Mouse (Mus musculus): ENCODE results near the gene Psmg4. TPM values are rescaled to one million over a fixed set of nuclear protein-coding genes. Genes with fewer than 3 reads are reported as not detected.

Gene Psmg4
- polyA plus RNA-seq, 1 experiment from 2014 or later, result 106 TPM

DNA sequence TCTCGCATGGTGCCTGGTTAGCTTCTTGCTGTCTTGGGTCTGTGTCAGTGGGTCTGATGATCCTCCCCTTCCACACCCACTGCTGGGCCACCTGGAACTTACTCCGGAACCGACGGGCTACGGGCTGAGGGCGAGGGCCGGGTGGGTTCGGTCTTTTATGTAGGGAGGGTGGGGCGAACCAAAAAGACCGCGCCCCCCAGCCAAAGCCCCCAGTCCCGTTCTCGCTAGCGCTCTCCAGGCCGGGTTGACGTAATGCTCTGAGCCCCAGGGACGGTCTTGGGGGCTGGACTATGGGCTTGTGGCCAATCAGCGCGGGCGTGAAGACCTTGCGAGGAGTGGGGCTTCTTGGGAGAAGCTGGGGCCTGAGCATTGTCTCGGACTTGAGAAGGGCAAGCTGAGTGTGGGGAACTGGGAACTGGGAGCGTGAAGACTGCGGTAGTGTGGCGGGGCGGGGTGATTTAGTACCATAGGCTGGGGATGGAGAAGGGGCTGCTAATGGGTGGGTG is 32.5 kb upstream of the Psmg4 start, which contains the start of gene Tubb2b:
Tubb2b (minus strand) TSS at position 241 of the 506 bp plus-strand sequence.
- Histone ChIP-seq H3K27me3 (peaks cover 13% of the 10 kb centered on the region), H3K4me1 (replicated peaks) (peaks cover 47% of the 10 kb centered on the region), H3K36me3 (peaks cover 9% of the 10 kb centered on the region; the same call in 1 of the 2 replicates), H3K9ac (replicated peaks) (peak within 1 kb of the TSS; percentile 61), H3K9me3 (no peaks in the 10 kb centered on the region), H3K4me3 (replicated peaks) (peak within 1 kb of the TSS; percentile 64), H3K4me2 (peak within 1 kb of the TSS; percentile 78), H3K27ac (peak within 1 kb of the TSS; percentile 84)
- WGBS, result under 1% methylated on average over 26 of the region's 26 CpGs
- peak; percentile 90 for ATAC-seq (ENCODE audit: insufficient number of reproducible peaks, insufficient read depth, low FRiP score, low TSS enrichment, low read depth)

DNA sequence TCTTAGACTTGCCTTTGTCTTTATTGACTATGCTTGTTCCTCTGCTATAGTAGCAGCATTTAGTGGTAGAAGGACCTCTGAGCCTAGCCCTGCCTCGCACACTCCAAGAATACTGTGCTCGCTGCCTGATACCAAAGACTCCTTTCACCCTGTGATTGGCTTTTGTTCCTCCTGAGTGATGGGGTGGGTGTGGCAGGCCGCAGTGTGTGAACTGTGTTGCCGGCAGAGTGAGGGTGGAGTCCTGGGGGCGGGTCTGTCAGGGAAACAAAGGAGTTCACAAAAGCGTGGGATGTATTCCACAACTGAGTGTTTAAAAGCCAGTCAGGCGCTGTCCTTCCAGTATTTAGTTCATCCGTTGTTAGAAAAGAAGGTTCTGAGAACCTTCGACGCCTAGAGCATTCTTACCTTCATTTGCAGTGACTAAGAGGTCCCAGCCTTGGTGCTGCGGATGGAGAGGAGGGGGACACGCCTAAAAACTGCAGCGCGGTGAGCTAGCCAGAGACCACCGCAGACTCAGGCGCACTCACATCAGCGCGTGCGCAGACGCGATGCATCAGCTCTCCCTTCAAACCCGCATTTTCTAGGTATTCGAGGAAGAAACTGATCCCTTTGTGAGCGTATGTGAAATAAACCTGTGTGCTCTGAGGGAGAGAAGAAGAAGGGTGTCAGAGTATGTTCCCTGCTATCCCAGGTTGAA is 31.6 kb upstream of the Psmg4 start:
- H3K9me3 ChIP-seq, result no peaks in the 10 kb centered on the region
- H3K27ac ChIP-seq, result peak overlapping the region; percentile 84
- H3K27me3 ChIP-seq, result peaks cover 13% of the 10 kb centered on the region
- under 1% methylated on average over 24 of the region's 24 CpGs for WGBS
- peak overlapping the region; percentile 61 for H3K9ac ChIP-seq (replicated peaks)
- peaks cover 47% of the 10 kb centered on the region for H3K4me1 ChIP-seq (replicated peaks)
- peak; percentile 43; the same call in 1 of the 2 replicates for ATAC-seq (ENCODE audit: insufficient number of reproducible peaks, insufficient read depth, low FRiP score, low TSS enrichment, low read depth)
- H3K4me2 ChIP-seq, result peak overlapping the region; percentile 78
- H3K36me3 ChIP-seq, result peaks cover 4% of the 10 kb centered on the region; the same call in 1 of the 2 replicates
- H3K4me3 ChIP-seq (replicated peaks), result peak overlapping the region; percentile 64

GRCm38 (mm10) chr13:34131708-34132060 is 31.1 kb upstream of the Psmg4 start:
- peaks cover 44% of the 10 kb centered on the region for H3K4me1 ChIP-seq (replicated peaks)

DNA sequence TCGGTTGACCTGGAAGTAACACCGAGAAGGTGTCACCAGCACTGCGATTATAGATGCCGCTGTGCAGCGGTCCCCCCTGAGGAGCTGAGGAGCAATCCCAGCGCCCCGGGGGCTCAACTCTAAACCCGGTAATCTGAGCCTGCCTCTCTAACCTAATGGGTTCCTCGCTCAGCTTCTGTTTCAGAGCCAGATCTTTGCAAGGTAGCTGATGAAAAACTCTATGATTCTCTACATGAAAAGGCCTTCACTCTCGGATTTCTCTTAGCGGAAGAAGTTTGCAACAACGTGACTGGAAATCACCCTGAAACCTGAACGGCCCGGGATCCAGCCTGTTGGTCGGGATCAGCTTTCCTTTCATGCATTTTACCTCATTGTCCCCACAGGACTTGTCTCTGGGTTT is 30.5 kb upstream of the Psmg4 start:
- no peak for ATAC-seq (ENCODE audit: insufficient number of reproducible peaks, insufficient read depth, low FRiP score, low TSS enrichment, low read depth)
- Histone ChIP-seq H3K27ac (peak overlapping the region; percentile 84), H3K9me3 (no peaks in the 10 kb centered on the region), H3K9ac (replicated peaks) (peak overlapping the region; percentile 42; the same call in 1 of the 2 replicates), H3K4me3 (replicated peaks) (peak overlapping the region; percentile 64), H3K4me1 (replicated peaks) (peaks cover 44% of the 10 kb centered on the region), H3K4me2 (peak overlapping the region; percentile 78), H3K27me3 (peaks cover 13% of the 10 kb centered on the region), H3K36me3 (no peaks in the 10 kb centered on the region)
- under 1% methylated on average over 15 of the region's 15 CpGs for WGBS

More at GRCm38 (mm10) chr13:34131708-34132060, 31.1 kb upstream of the Psmg4 start:
- peak overlapping the region; percentile 84 for H3K27ac ChIP-seq
- peaks cover 13% of the 10 kb centered on the region for H3K27me3 ChIP-seq
- no peaks in the 10 kb centered on the region for H3K9me3 ChIP-seq
- peak overlapping the region; percentile 78 for H3K4me2 ChIP-seq
- WGBS, result under 1% methylated on average over 10 of the region's 10 CpGs
- peak; percentile 16; the same call in 1 of the 2 replicates for ATAC-seq (ENCODE audit: insufficient number of reproducible peaks, insufficient read depth, low FRiP score, low TSS enrichment, low read depth)
- H3K9ac ChIP-seq (replicated peaks), result peak overlapping the region; percentile 61
- H3K36me3 ChIP-seq, result peaks cover under 1% of the 10 kb centered on the region; the same call in 1 of the 2 replicates
- H3K4me3 ChIP-seq (replicated peaks), result peak overlapping the region; percentile 64

GRCm38 (mm10) chr13:34132875-34133274 is 29.9 kb upstream of the Psmg4 start:
- Histone ChIP-seq H3K4me1 (replicated peaks) (peaks cover 44% of the 10 kb centered on the region), H3K27ac (peak overlapping the region; percentile 84; the same call in 1 of the 2 replicates), H3K36me3 (no peaks in the 10 kb centered on the region), H3K4me2 (peak overlapping the region; percentile 78), H3K9me3 (no peaks in the 10 kb centered on the region), H3K9ac (replicated peaks) (peak overlapping the region; percentile 42; the same call in 1 of the 2 replicates), H3K4me3 (replicated peaks) (peak overlapping the region; percentile 64; the same call in 1 of the 2 replicates), H3K27me3 (peaks cover 13% of the 10 kb centered on the region)
- 11% methylated on average over 6 of the region's 6 CpGs for WGBS
- no peak for ATAC-seq (ENCODE audit: insufficient number of reproducible peaks, insufficient read depth, low FRiP score, low TSS enrichment, low read depth)

DNA sequence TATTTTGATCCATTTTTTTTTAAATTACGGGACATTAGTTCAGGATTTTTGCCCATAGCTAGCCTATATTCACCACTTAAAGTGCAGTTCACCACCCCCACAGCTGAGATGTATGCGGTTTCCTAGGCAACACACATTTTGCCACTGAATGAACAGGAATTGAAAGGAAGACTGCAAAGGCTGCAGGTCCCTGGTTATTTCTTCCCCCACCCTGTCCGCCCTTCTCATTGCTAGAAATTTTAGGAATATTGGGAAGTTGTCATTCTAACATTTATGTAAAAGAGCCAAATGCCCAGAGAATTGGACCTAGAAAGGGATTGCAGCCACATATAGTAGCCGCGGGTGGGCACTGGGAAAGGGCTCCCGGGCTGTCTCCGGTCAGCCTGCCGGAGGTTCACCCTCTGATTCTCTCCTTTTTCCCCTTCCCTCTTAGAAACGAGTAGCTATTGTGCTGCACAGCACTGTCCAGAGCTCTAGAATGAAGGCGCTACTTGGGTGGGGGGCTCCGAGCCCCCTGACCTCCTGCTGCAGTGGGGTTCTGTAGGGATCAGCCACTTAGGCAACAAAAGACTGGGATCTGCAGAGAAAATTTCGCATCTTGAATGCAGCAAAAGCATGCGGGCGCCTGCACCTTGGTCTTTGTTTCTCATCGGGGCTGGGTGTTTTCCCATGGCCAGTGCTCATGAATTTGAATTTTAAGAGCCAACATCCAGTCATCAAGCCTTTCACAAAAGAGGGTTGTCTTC is 29.3 kb upstream of the Psmg4 start:
- Histone ChIP-seq H3K27ac (no peak overlapping the region), H3K9me3 (no peaks in the 10 kb centered on the region), H3K4me1 (replicated peaks) (peaks cover 43% of the 10 kb centered on the region), H3K4me2 (peak overlapping the region; percentile 78), H3K4me3 (replicated peaks) (peak overlapping the region; percentile 24), H3K27me3 (peaks cover 13% of the 10 kb centered on the region), H3K9ac (replicated peaks) (peak overlapping the region; percentile 13), H3K36me3 (no peaks in the 10 kb centered on the region)
- WGBS, result 8% methylated on average over 15 of the region's 15 CpGs
- ATAC-seq (ENCODE audit: insufficient number of reproducible peaks, insufficient read depth, low FRiP score, low TSS enrichment, low read depth), result no peak

GRCm38 (mm10) chr13:34134276-34134675 is 28.5 kb upstream of the Psmg4 start:
- H3K4me1 ChIP-seq (replicated peaks), result peaks cover 36% of the 10 kb centered on the region
- 66% methylated on average over 7 of the region's 7 CpGs for WGBS
- no peak overlapping the region for H3K27ac ChIP-seq
- no peak overlapping the region for H3K4me2 ChIP-seq
- no peak overlapping the region for H3K9ac ChIP-seq (replicated peaks)
- no peak for ATAC-seq (ENCODE audit: insufficient number of reproducible peaks, insufficient read depth, low FRiP score, low TSS enrichment, low read depth)
- no peaks in the 10 kb centered on the region for H3K36me3 ChIP-seq
- peaks cover 13% of the 10 kb centered on the region for H3K27me3 ChIP-seq
- no peaks in the 10 kb centered on the region for H3K9me3 ChIP-seq
- no peak overlapping the region for H3K4me3 ChIP-seq (replicated peaks)

DNA sequence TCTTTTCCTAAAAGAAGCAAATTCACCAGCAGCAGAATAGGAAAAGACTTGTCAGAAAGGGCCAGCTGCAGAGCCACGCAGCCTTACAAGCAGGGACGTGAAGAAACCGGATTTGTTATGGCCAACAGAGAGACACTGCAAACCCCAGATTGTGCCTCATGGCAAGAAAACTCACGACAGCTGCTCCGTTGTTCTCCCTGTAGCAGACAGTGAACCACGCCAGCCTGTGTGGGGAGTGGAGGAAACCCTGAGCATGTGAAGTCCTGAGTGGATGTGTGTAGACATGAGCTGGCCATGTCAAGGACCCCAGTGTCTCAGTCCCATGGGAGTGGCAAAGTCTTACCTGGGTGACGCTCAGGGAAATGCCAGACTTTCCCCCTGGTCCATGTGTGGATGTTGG is 26.2 kb upstream of the Psmg4 start:
- 64% methylated on average over 7 of the region's 7 CpGs for WGBS
- peaks cover 23% of the 10 kb centered on the region for H3K4me1 ChIP-seq (replicated peaks)
- no peak overlapping the region for H3K9ac ChIP-seq (replicated peaks)
- H3K27ac ChIP-seq, result no peak overlapping the region
- no peaks in the 10 kb centered on the region for H3K36me3 ChIP-seq
- peaks cover 13% of the 10 kb centered on the region for H3K27me3 ChIP-seq
- H3K4me2 ChIP-seq, result no peak overlapping the region
- no peak overlapping the region for H3K4me3 ChIP-seq (replicated peaks)
- no peaks in the 10 kb centered on the region for H3K9me3 ChIP-seq
- ATAC-seq (ENCODE audit: insufficient number of reproducible peaks, insufficient read depth, low FRiP score, low TSS enrichment, low read depth), result 0 out of 2 replicates have a peak, but pooled peaks have one; percentile 23

- H3K4me3 ChIP-seq (replicated peaks), result no peak overlapping the region
- 0 out of 2 replicates have a peak, but pooled peaks cover 4% of the 10 kb centered on the region for H3K4me1 ChIP-seq (replicated peaks)
- no peak overlapping the region for H3K27ac ChIP-seq
- no peaks in the 10 kb centered on the region for H3K9me3 ChIP-seq
- no peaks in the 10 kb centered on the region for H3K27me3 ChIP-seq
- H3K4me2 ChIP-seq, result no peak overlapping the region
- WGBS, result 68% methylated on average over 5 of the region's 5 CpGs
- H3K9ac ChIP-seq (replicated peaks), result no peak overlapping the region
- ATAC-seq (ENCODE audit: insufficient number of reproducible peaks, insufficient read depth, low FRiP score, low TSS enrichment, low read depth), result no peak
- no peaks in the 10 kb centered on the region for H3K36me3 ChIP-seq
Measured at GRCm38 (mm10) chr13:34143389-34143788, 19.4 kb upstream of the Psmg4 start.

- H3K9ac ChIP-seq (replicated peaks), result no peak overlapping the region
- no peak overlapping the region for H3K27ac ChIP-seq
- 68% methylated on average over 3 of the region's 3 CpGs for WGBS
- H3K4me1 ChIP-seq (replicated peaks), result peaks cover 25% of the 10 kb centered on the region
- H3K9me3 ChIP-seq, result no peaks in the 10 kb centered on the region
- H3K36me3 ChIP-seq, result no peaks in the 10 kb centered on the region
- H3K4me3 ChIP-seq (replicated peaks), result no peak overlapping the region
- ATAC-seq (ENCODE audit: insufficient number of reproducible peaks, insufficient read depth, low FRiP score, low TSS enrichment, low read depth), result no peak
- H3K27me3 ChIP-seq, result 0 out of 2 replicates have a peak, but pooled peaks cover 5% of the 10 kb centered on the region
- H3K4me2 ChIP-seq, result no peak overlapping the region
Measured at GRCm38 (mm10) chr13:34146916-34147315, 15.8 kb upstream of the Psmg4 start.

DNA sequence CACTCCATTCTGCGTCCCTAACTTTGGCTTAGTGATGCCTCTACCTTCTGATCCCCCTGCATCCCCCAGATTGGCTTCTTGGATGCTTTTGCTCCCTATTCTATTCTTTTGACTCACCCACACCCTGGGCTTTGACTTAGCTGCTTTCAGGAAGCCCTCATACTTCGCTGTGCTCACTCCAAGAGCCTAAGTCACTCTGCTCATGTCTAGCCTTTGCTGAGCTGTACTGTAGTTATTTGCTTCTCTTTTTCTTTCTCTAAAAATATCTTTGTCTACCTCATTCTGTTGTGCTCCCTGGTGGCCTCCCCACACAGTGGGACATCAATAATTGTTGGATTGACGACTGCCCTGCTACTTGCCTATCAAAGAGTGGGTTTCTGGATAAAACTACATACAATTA is 14.6 kb upstream of the Psmg4 start:
- Histone ChIP-seq H3K36me3 (no peaks in the 10 kb centered on the region), H3K27ac (peak overlapping the region; percentile 80), H3K9me3 (no peaks in the 10 kb centered on the region), H3K4me1 (replicated peaks) (peaks cover 25% of the 10 kb centered on the region), H3K27me3 (0 out of 2 replicates have a peak, but pooled peaks cover 5% of the 10 kb centered on the region), H3K4me3 (replicated peaks) (no peak overlapping the region), H3K4me2 (peak overlapping the region; percentile 65), H3K9ac (replicated peaks) (no peak overlapping the region)
- 74% methylated on average over 3 of the region's 3 CpGs for WGBS
- no peak for ATAC-seq (ENCODE audit: insufficient number of reproducible peaks, insufficient read depth, low FRiP score, low TSS enrichment, low read depth)

Measured in limb, embryonic 12.5 days (tissue).